In genomic region chr2:158794494-158795004, GRCm38 (mm10) we compare ENCODE assay signal across 7 mouse cellular contexts. TPM values are rescaled to one million over a fixed set of nuclear protein-coding genes. Genes with fewer than 3 reads are reported as not detected.
DNase-seq lines count a peak whose midpoint lies in the region; ATAC-seq and TF ChIP-seq lines count a peak whose summit lies in the region.

TSS of gene Dhx35 (plus strand) at chr2:158794807.

- ATAC-seq in intestine, postnatal 0 days, result peak; percentile 98
- ATAC-seq in midbrain, embryonic 12.5 days (ENCODE audit: low FRiP score, low read depth), result peak; percentile 100

- under 1% methylated on average over 33 of the region's 33 CpGs for WGBS in embryonic facial prominence, embryonic 10.5 days
- 0% methylated on average over 32 of the region's 33 CpGs for WGBS in intestine, postnatal 0 days
- 0% methylated on average over 32 of the region's 33 CpGs for WGBS in midbrain, embryonic 12.5 days
- WGBS in small intestine, adult 2 months, result under 1% methylated on average over 33 of the region's 33 CpGs

- H3K27ac ChIP-seq in embryonic facial prominence, embryonic 10.5 days (replicated peaks), result peak within 1 kb of the TSS; percentile 92
- peak within 1 kb of the TSS; percentile 80 for H3K27ac ChIP-seq in intestine, postnatal 0 days (ENCODE audit: low read depth, low read length)
- peak within 1 kb of the TSS; percentile 88 for H3K27ac ChIP-seq in midbrain, embryonic 12.5 days (replicated peaks)
- H3K27ac ChIP-seq in small intestine, adult 2 months (ENCODE audit: insufficient read depth, low read depth, low read length), result peak within 1 kb of the TSS; percentile 78

- peaks cover 5% of the 10 kb centered on the region for H3K36me3 ChIP-seq in embryonic facial prominence, embryonic 10.5 days (replicated peaks)
- H3K36me3 ChIP-seq in intestine, postnatal 0 days (ENCODE audit: control insufficient read depth, insufficient read depth), result no peaks in the 10 kb centered on the region
- 0 out of 2 replicates have a peak, but pooled peaks cover 1% of the 10 kb centered on the region for H3K36me3 ChIP-seq in midbrain, embryonic 12.5 days
- H3K36me3 ChIP-seq in small intestine, adult 2 months (ENCODE audit: control insufficient read depth, insufficient read depth, low read length), result no peaks in the 10 kb centered on the region

- no peaks in the 10 kb centered on the region for H3K27me3 ChIP-seq in embryonic facial prominence, embryonic 10.5 days (replicated peaks; ENCODE audit: low read depth, poor library complexity, severe bottlenecking)
- H3K27me3 ChIP-seq in intestine, postnatal 0 days (replicated peaks; ENCODE audit: control insufficient read depth, insufficient read depth, low read length), result no peaks in the 10 kb centered on the region
- no peaks in the 10 kb centered on the region for H3K27me3 ChIP-seq in midbrain, embryonic 12.5 days
- no peaks in the 10 kb centered on the region for H3K27me3 ChIP-seq in small intestine, adult 2 months (ENCODE audit: control insufficient read depth, insufficient read depth, low read length)

- H3K4me2 ChIP-seq in intestine, postnatal 0 days (replicated peaks; ENCODE audit: low read depth), result peak within 1 kb of the TSS; percentile 88
- peak within 1 kb of the TSS; percentile 64 for H3K4me2 ChIP-seq in midbrain, embryonic 12.5 days (replicated peaks)

- H3K9ac ChIP-seq in intestine, postnatal 0 days (ENCODE audit: low read depth, low read length), result peak within 1 kb of the TSS; percentile 69
- H3K9ac ChIP-seq in midbrain, embryonic 12.5 days (replicated peaks), result peak within 1 kb of the TSS; percentile 65

- DNase-seq in adrenal gland, postnatal 10 days, result peak; percentile 95
- peak; percentile 99 for DNase-seq in embryonic facial prominence, embryonic 10.5 days (ENCODE audit: low spot score)
- DNase-seq in gonadal fat pad, adult 2 months (ENCODE audit: low read depth), result peak; percentile 46
- peak; percentile 93 for DNase-seq in left cerebral cortex, postnatal 4 days

- H3K4me3 ChIP-seq in embryonic facial prominence, embryonic 10.5 days, result peak within 1 kb of the TSS; percentile 90
- H3K4me3 ChIP-seq in intestine, postnatal 0 days (ENCODE audit: low read depth, low read length), result peak within 1 kb of the TSS; percentile 81
- peak within 1 kb of the TSS; percentile 73 for H3K4me3 ChIP-seq in midbrain, embryonic 12.5 days
- H3K4me3 ChIP-seq in small intestine, adult 2 months (ENCODE audit: low read depth, low read length), result peak within 1 kb of the TSS; percentile 92

- H3K4me1 ChIP-seq in embryonic facial prominence, embryonic 10.5 days, result peaks cover 20% of the 10 kb centered on the region
- H3K4me1 ChIP-seq in intestine, postnatal 0 days (replicated peaks; ENCODE audit: control insufficient read depth, insufficient read depth, low read length), result no peaks in the 10 kb centered on the region
- peaks cover 12% of the 10 kb centered on the region for H3K4me1 ChIP-seq in midbrain, embryonic 12.5 days
- H3K4me1 ChIP-seq in small intestine, adult 2 months (ENCODE audit: control insufficient read depth, insufficient read depth, insufficient read length, low read length), result peaks cover 5% of the 10 kb centered on the region; the same call in 1 of the 2 replicates

- peak; percentile 63; the same call in 1 of the 2 replicates for TF ChIP-seq POLR2A in small intestine, adult 2 months (IDR thresholded peaks at IDR 0.05; ENCODE audit: low read depth, low read length)

- intact Hi-C loops in left cerebral cortex, postnatal 4 days (cut with DNase I), result no loop called here

- TF ChIP-seq CTCF in intestine, postnatal 0 days (IDR thresholded peaks at IDR 0.05; ENCODE audit: low read depth), result no peak
- no peak for TF ChIP-seq CTCF in small intestine, adult 2 months (IDR thresholded peaks at IDR 0.05; ENCODE audit: extremely low read depth, insufficient read length, insufficient replicate concordance, low read depth, low read length)

- H3K9me3 ChIP-seq in embryonic facial prominence, embryonic 10.5 days, result no peaks in the 10 kb centered on the region
- H3K9me3 ChIP-seq in intestine, postnatal 0 days (ENCODE audit: control insufficient read depth), result no peaks in the 10 kb centered on the region
- no peaks in the 10 kb centered on the region for H3K9me3 ChIP-seq in midbrain, embryonic 12.5 days

RNA-seq across cellular contexts. Expression of gene Dhx35, which starts in this region (rescaled TPM):
- total RNA-seq in adrenal gland, postnatal 10 days (2021), result 10 to 100 TPM; 11.5 to 16.7 TPM
- 16.4 and 18.2 TPM in 2 replicates for polyA plus RNA-seq in embryonic facial prominence, embryonic 10.5 days (2016; fragmentation: Nextera tagmentation; extraction: Ambion mirVana)
- polyA plus RNA-seq in gonadal fat pad, adult 2 months (2012; rRNA removed), result 12.6 and 17.5 TPM in 2 replicates
- polyA plus RNA-seq in intestine, postnatal 0 days (2015; fragmentation: Nextera tagmentation; extraction: Ambion mirVana), result 7.0 and 7.5 TPM in 2 replicates
- total RNA-seq in left cerebral cortex, postnatal 4 days (2021), result 10 to 100 TPM; 23.7 to 24.3 TPM
- polyA plus RNA-seq in midbrain, embryonic 12.5 days (2016; fragmentation: Nextera tagmentation; extraction: Ambion mirVana), result 17.8 and 17.9 TPM in 2 replicates
- polyA plus RNA-seq in small intestine, adult 2 months (2012; rRNA removed), result 7.5 and 16.4 TPM in 2 replicates

Comparison
In these comparisons a context has a peak if more than half of its experiments do, and no peak if none do; other contexts are left out.
1. Peak in every context shown above with its lines: DNase-seq, ATAC-seq, H3K4me3 ChIP-seq and H3K27ac ChIP-seq.
2. DNase-seq: peak in every context shown above with its lines; median percentile 99 in embryonic facial prominence, embryonic 10.5 days; 95 in adrenal gland, postnatal 10 days; 93 in left cerebral cortex, postnatal 4 days; 46 in gonadal fat pad, adult 2 months.